Mouse (Mus musculus): ENCODE measurements around the gene Epn3.

Epn3 gene

DNA sequence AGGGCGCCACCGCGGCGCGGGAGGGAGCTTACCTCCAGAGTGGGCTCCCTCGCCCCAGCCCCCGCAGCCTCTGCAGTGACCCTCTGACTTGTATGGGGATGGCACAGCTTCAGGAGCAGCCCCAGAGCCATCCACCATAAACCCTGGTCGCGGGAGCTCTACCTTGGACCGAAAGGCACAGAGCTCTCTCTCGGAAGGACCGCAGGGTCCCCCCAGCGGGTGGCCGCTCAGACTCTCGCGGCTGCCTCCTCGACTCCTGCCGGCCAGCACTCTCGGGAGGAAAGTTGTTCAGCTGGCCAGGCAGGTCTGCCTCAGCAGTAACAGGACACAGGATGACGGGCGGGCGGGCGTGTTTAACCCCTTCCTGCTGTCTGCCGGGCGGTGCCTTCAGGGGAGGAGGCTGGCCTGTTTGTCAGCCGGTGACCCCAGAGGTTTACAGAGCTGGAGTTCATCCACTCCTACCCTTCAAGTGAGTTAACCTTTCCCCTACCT, at the start of gene Epn3:
Epn3 (minus strand) TSS at position 314 of the 492 bp plus-strand sequence.
- DNase-seq (ENCODE audit: low spot score): peak; percentile 41

DNA sequence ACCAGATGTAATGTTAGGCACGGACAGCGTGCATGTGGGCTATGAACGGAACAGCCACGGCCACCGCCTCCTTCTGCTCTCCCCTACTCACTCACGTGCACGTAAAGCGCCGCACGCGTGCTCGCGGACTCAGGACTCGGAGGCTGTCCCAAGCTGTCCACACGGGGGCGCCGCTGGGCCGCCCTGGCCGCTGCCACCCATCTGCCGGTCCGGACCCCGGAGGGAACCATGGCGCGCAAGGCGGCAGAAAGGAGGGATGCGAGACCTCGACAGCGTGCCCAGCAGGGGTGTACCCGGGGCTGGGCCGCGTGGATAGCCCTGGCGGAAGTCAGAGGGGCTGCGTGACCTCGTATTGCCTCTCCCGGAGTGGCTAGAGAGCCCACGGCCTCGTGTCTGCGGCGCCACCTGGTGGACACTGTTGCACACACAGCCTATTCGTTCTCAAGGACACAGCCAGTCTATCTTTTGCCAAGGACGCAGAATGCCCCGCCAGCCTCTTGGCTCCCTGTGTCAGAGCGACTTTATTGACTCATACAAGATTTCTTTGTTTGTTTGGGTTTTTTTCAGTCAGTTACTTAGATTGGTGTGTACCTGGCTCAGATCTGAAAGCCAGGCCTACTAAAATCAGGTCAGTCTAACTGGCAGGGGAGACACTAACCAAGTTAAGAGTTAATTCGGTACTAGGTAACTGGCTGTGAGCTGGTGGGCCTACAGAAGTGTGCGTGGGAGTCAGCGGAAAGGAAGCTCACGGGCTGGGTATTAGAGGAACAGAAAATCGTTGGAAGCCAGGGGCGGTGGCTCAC, 49.3 kb upstream of the Epn3 start, which contains the start of gene Rsad1:
Rsad1 (minus strand) TSS at position 368 of the 803 bp plus-strand sequence.
- peak; percentile 93 for DNase-seq (ENCODE audit: low spot score)

- no peak for DNase-seq (ENCODE audit: low spot score)
Observed at GRCm38 (mm10) chr11:94548041-94548784, 48.4 kb upstream of the Epn3 start.

DNA sequence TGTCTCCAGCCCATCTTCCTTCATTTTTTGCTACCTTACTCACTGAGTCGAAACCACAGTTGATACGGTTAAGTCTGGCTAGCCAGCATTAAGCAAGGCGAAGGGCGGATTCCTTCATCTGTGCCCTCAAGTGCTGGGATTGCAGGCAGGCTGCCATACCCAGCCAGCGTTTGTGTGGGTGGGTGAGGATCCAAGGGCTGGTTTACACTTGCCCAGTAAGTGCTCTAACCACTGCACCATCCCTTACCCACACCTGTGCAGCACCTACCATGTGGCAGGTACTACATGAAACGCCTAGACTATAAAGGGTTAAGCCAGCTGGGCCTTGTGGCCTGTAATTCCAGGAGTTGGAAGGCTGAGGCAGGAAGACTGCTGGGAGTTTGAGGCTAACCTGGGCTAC, 47.5 kb upstream of the Epn3 start:
- no peak for DNase-seq (ENCODE audit: low spot score)

DNA sequence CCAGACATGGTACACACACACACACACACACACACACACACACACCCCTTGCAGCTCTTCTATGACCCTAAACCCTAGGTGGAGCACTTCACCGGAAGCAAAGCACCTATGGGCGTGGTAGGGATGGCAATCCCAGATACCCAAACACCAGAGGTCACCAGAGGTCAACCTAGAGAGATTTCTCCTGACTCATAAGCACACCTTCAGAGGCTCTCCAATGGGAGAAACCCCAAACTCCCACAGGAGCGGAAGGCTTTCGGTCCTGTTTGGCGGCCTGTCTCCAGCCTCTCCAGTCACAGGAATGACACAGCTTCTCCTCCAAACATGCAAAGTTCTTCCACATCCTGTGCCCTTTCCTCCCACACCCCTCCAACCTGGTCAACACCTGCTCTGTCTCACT, 46.6 kb upstream of the Epn3 start:
- no peak for DNase-seq (ENCODE audit: low spot score)

DNA sequence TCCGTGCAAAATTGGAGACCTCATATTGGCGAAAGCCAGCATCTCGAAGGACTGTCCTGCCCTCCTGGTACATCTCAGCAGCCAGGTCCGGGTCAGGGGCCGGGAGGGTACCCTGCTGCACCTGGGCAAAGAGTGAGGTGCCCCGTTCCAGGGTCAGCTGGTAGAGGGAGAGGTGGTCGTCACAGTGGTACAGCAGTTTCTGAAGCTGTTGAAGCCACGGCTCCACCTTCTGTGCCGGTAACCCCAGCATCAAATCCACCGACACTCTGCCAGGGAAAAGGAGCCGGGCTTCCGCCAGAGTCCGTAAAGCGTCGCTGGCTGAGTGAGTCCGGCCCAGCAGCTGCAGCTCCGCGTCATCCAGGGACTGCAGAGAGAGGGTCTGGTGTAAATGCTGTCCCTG, 44.6 kb upstream of the Epn3 start:
- no peak for DNase-seq (ENCODE audit: low spot score)

GRCm38 (mm10) chr11:94543932-94544331, 44.2 kb upstream of the Epn3 start:
- peak; percentile 98 for DNase-seq (ENCODE audit: low spot score)

DNA sequence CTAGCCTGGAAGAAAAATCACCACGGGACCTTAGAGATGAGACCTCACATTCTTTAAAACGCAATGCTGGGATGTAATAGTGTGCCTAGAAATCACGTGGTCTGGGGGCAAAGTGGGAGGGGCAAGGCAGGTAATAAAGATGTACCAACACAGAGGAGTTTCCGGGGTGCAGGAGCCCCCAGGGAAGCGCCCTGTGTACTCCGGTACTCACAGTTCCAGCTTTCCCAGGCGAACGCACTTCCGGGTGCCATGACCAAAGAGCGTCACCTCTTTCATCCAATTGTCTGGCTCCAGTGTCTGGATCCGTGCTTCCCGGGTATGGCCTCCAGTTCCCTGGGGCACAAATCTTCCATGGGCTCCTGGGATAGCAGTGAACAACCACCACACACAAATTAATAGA, 43.6 kb upstream of the Epn3 start:
- DNase-seq (ENCODE audit: low spot score): no peak

GRCm38 (mm10) chr11:94542400-94542799, 42.6 kb upstream of the Epn3 start:
- no peak for DNase-seq (ENCODE audit: low spot score)

- DNase-seq (ENCODE audit: low spot score): no peak
Observed at GRCm38 (mm10) chr11:94539761-94540160, 40.0 kb upstream of the Epn3 start.

DNA sequence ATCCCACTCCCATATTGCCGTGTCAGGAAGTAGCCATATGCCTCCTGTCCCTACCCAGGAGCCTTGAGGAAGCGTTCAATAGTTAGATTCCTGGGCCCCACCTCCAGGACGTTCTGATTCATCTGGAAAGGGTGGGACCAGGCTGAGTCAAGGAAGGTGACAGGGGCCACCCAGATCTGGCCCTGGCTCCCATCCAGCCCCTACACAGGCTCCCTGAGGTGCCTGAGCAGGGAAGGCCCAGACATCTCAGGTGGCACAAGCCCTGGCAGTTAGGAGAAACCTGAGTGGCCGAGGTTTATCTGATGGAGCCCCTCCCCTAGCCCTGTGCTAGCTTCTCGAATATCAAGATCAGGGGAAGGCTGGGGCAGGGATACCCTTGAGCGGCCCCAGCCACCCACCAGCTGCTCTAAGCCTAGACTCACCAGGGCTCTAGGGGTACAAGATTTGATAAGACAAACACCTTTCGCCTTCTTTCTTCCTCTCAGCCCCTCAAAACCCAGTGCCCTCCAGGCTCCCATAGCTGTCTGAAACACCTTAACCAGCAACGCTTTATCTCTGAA, 39.0 kb upstream of the Epn3 start:
- no peak for DNase-seq (ENCODE audit: low spot score)

GRCm38 (mm10) chr11:94533171-94533570, 33.4 kb upstream of the Epn3 start:
- DNase-seq (ENCODE audit: low spot score): no peak

DNA sequence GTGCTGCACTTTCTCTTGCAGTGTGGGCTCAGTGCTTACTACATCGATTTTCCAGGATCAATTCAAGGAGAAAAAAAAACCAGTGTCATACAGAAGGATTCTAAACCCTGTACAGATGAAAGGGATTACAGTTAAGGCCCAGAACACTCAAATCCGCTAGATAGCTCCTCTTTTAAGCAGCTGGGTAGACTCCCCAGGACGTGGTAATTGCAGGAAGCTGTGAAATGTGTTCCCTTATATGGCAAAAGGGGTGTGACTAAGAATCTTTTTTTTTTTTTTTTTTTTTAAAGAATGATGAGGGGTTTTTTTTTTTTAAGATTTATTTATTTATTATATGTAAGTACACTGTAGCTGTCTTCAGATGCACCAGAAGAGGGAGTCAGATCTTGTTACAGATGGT, 29.1 kb upstream of the Epn3 start:
- no peak for DNase-seq (ENCODE audit: low spot score)

DNA sequence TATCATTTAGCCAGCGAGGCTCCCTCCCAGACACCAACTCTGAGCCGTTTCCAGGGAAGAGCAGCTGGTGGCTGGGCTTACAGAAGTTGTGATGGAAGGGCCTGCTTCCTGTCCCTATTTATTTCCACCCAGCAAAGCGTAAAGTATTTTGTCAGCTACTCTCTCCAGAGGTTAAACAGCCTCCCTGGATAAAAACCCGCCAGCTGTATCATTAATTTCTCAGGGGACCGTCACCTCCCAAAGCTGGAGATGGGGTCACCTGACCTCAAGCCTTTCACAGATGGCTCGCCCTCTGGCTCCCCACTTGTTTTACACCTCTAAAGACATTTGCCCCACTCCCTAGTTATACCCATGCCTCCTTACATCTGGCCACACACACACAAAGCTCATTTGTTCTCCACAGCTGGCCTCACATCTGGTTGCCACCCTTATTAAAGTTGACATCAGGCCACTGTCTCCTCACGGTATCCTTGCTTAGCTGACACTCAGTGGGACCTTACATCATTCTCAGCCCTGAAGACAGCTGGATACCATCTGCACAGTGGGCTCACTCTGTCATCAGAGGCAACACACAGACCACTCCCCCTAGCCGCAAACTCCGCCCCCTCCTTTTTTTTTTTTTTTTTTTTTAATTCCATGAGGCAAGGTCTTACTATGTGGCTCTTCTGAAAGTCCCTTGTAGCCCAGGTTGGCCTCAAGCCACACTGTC, 26.6 kb upstream of the Epn3 start:
- no peak for DNase-seq (ENCODE audit: low spot score)

DNA sequence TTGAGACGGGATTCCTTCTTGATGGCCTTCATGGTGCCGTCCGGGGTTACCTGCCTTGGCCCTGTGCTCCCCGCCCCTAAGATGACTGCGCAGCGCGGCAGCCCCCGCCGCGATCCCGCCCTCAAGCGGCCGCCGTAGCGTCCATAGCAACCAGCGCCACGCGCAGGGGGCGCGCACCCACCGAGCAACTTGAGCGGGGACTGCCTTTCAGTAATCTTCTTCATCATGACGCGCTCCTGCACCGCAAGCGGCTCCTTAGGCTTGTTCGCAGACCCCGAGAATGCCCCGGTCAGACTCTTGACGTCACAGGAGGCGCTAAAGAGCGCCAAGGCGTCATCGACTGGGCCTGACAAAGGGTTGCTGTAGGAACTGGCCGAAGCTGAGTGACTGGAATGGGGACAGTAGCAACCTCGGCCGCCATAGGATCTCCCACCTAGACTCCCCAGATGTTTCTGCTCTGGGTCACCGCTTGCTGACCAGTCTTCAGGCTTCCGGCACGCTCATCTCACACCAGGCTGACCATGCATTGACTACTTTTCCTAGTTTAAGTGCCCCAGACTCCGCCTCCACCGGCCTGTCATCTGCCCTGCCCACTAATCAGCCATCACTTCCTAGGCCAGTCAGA, 21.6 kb upstream of the Epn3 start, which contains the start of gene Mycbpap:
Mycbpap (minus strand) TSS at position 524 of the 625 bp plus-strand sequence.
- peak; percentile 35 for DNase-seq (ENCODE audit: low spot score)

DNA sequence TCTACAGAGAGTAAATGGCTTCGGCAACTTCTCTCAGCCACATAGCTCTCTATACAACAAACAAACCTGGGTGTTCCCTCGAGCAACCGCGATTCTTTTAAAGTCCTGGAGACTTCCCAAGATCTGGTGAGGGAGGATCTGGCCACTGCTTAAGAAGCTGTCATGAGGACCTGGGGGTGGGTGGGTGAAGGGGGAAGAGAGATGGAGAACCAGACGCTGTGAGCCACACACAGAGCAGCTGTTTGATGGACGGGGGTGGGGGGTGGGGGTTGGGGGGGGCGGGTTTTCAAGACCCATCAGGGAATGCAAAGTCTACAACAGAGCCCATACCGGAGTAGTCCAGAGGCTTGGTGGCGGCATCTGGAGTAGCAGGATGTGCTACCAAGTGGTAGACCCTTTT, 13.7 kb upstream of the Epn3 start:
- DNase-seq (ENCODE audit: low spot score): no peak

- DNase-seq (ENCODE audit: low spot score): no peak
Observed at GRCm38 (mm10) chr11:94508976-94509375, 9.2 kb upstream of the Epn3 start.

DNA sequence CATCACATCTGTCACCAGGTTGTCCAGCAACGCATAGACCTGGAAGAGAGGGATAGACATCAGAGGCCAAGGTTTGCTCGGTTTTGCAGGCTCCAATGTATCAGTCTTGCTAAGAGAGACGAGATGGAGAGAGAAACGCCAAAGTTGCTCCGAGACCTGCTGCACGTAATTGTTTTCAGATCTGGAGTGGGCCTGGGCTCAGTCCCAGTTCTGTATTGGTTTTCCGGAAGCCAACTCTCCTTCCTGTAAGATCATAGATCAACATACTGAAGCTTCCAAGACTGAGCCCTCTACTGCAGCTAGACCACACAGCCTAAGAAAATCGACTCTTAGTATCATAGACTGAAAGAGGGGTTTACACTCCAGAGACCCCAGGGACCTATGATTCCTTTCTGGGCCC, 1.7 kb upstream of the Epn3 start:
- DNase-seq (ENCODE audit: low spot score): no peak

GRCm38 (mm10) chr11:94500362-94500761, 588 bp upstream of the Epn3 start:
- no peak for DNase-seq (ENCODE audit: low spot score)

GRCm38 (mm10) chr11:94499035-94499434, 739 bp downstream of the Epn3 start:
- DNase-seq (ENCODE audit: low spot score): no peak
